Mouse (Mus musculus) cortical plate, adult 2 months (tissue): Measurements from ENCODE around the gene Ccdc57.

Experiments
- CTCF ChIP-seq: fragments of 200-500 bp; IDR thresholded peaks from 2 replicates; pipeline ENCODE4 v1.5.1; 2011; ENCODE audit warnings: mild to moderate bottlenecking, control low read depth, low read length; ENCODE audit not compliant: insufficient read depth; ENCODE audit errors: extremely low read depth
- POLR2A ChIP-seq: fragments of 200-500 bp; IDR thresholded peaks from 2 replicates; pipeline ENCODE4 v1.6.1; 2011; ENCODE audit warnings: mild to moderate bottlenecking, low read length, control low read depth; ENCODE audit not compliant: insufficient read depth; ENCODE audit errors: extremely low read depth

- no peak for TF ChIP-seq POLR2A
- TF ChIP-seq CTCF = no peak
Measured at GRCm38 (mm10) chr11:120982459-120982858, 49.8 kb upstream of the Ccdc57 start.
